Mouse (Mus musculus) embryonic fibroblast, embryonic 13.5 days (primary cell): ENCODE results near the gene Srr.

Experiments used
- CTCF ChIP-seq: IDR thresholded peaks from 2 replicates; pipeline ENCODE4 v1.5.1; 2011; ENCODE audit warnings: mild to moderate bottlenecking, control low read depth, low read length, moderate library complexity, borderline replicate concordance; ENCODE audit not compliant: insufficient read depth
- POLR2A ChIP-seq: IDR thresholded peaks from 2 replicates; pipeline ENCODE4 v1.6.1; 2011; ENCODE audit warnings: low read depth, mild to moderate bottlenecking, control low read depth, low read length, moderate library complexity

- TF ChIP-seq CTCF (no peak), POLR2A (no peak)
Measured at GRCm38 (mm10) chr11:74883098-74883497, 42.6 kb downstream of the Srr start.
